Mouse (Mus musculus) liver, adult 2 months (tissue): Measurements from ENCODE around the gene Gm12355. TPM values are rescaled to one million over a fixed set of nuclear protein-coding genes. Genes with fewer than 3 reads are reported as not detected.

Experiments used
- DNase-seq: peaks from one replicate; pipeline ENCODE4 v3.0.0-alpha.2; 2011; ENCODE audit warnings: low read depth, low spot score; ENCODE audit errors: extremely low read depth
- H3K27ac ChIP-seq: fragments of 200-500 bp; replicated peaks from 2 replicates; pipeline ENCODE4 v1.5.1; 2012; ENCODE audit warnings: low read depth, mild to moderate bottlenecking, control low read depth, inconsistent platforms, low read length; ENCODE audit not compliant: insufficient read depth
- H3K27me3 ChIP-seq: fragments of 200-500 bp; 2 replicates; pipeline ENCODE4 v1.6.1; 2012; ENCODE audit warnings: mild to moderate bottlenecking, moderate library complexity, low read length, inconsistent platforms; ENCODE audit not compliant: control insufficient read depth, insufficient read depth
- H3K36me3 ChIP-seq: fragments of 200-500 bp; 2 replicates; pipeline ENCODE4 v1.6.1; 2012; ENCODE audit warnings: low read length, inconsistent platforms; ENCODE audit not compliant: control insufficient read depth, insufficient read depth
- H3K4me1 ChIP-seq: fragments of 200-500 bp; 2 replicates; pipeline ENCODE4 v1.6.1; 2011; ENCODE audit warnings: low read length; ENCODE audit not compliant: control insufficient read depth, insufficient read depth
- H3K4me3 ChIP-seq: fragments of 200-500 bp; 2 replicates; pipeline ENCODE4 v1.5.1; 2011; ENCODE audit warnings: low read depth, mild to moderate bottlenecking, control low read depth, low read length, moderate library complexity; ENCODE audit not compliant: insufficient read depth
- H3K79me2 ChIP-seq: fragments of 200-500 bp; 2 replicates; pipeline ENCODE4 v1.6.1; 2012; ENCODE audit warnings: inconsistent platforms, mild to moderate bottlenecking, low read length, moderate library complexity; ENCODE audit not compliant: control insufficient read depth, insufficient read depth
- H3K9ac ChIP-seq: fragments of 200-500 bp; 2 replicates; pipeline ENCODE4 v1.6.1; 2012; ENCODE audit warnings: low read depth, mild to moderate bottlenecking, control low read depth, inconsistent platforms, low read length
- CTCF ChIP-seq: fragments of 200-500 bp; IDR thresholded peaks from 2 replicates; pipeline ENCODE4 v1.5.1; 2011; ENCODE audit warnings: low read depth, low read length, control low read depth
- POLR2A ChIP-seq: fragments of 200-500 bp; IDR thresholded peaks from 2 replicates; pipeline ENCODE4 v1.6.1; 2011; ENCODE audit warnings: low read length, control low read depth; ENCODE audit not compliant: insufficient read depth; ENCODE audit errors: extremely low read depth
- WGBS: fragments of 180-500 bp; shearing (Covaris S2); methylation state at CpG from one replicate; pipeline ENCODE4 v1.1.7; 2018; 5-methylcytosine and 5-hydroxymethylcytosine counted together
- polyA plus RNA-seq: library from polyadenylated mRNA; depleted of rRNA; stranded (reverse); fragments of >200 nt; gene quantifications from 2 replicates; pipeline ENCODE4 v1.2.3, GENCODE M21; 2012; rRNA removed
- total RNA-seq: library from RNA; depleted of rRNA; stranded (reverse); fragments of >200 nt; gene quantifications from 2 replicates; pipeline ENCODE4 v1.2.3, GENCODE M21; 2014; rRNA removed

Gm12355 gene
- total and polyA plus RNA-seq, 2 experiments: not detected

GRCm38 (mm10) chr11:98582551-98583264 is 42.8 kb downstream of the Gm12355 start:
- peaks cover 16% of the 10 kb centered on the region for H3K79me2 ChIP-seq
- H3K36me3 ChIP-seq: peaks cover 11% of the 10 kb centered on the region; the same call in 1 of the 2 replicates
- H3K9ac ChIP-seq: no peak overlapping the region
- no peak for TF ChIP-seq POLR2A
- no peak for TF ChIP-seq CTCF
- DNase-seq: no peak
- peaks cover 40% of the 10 kb centered on the region for H3K4me1 ChIP-seq
- no peak overlapping the region for H3K27ac ChIP-seq
- H3K4me3 ChIP-seq: no peak overlapping the region
- no peaks in the 10 kb centered on the region for H3K27me3 ChIP-seq
- 92% methylated on average over 12 of the region's 12 CpGs for WGBS

- no peak for DNase-seq
- Histone ChIP-seq H3K9ac (no peak overlapping the region), H3K27ac (no peak overlapping the region)
Observed at GRCm38 (mm10) chr11:98582030-98582388, 43.5 kb downstream of the Gm12355 start.

GRCm38 (mm10) chr11:98581286-98582029 is 44.0 kb downstream of the Gm12355 start:
- Histone ChIP-seq H3K36me3 (peaks cover 11% of the 10 kb centered on the region; the same call in 1 of the 2 replicates), H3K27me3 (no peaks in the 10 kb centered on the region), H3K4me3 (no peak overlapping the region), H3K79me2 (peaks cover 16% of the 10 kb centered on the region), H3K9ac (no peak overlapping the region), H3K27ac (no peak overlapping the region), H3K4me1 (peaks cover 38% of the 10 kb centered on the region)
- DNase-seq: no peak
- no peak for TF ChIP-seq CTCF
- no peak for TF ChIP-seq POLR2A
- WGBS: 71% methylated on average over 17 of the region's 17 CpGs

More at GRCm38 (mm10) chr11:98582030-98582388, 43.5 kb downstream of the Gm12355 start:
- peaks cover 38% of the 10 kb centered on the region for H3K4me1 ChIP-seq
- TF ChIP-seq POLR2A (no peak), CTCF (no peak)
- peaks cover 11% of the 10 kb centered on the region; the same call in 1 of the 2 replicates for H3K36me3 ChIP-seq
- peaks cover 16% of the 10 kb centered on the region for H3K79me2 ChIP-seq
- 88% methylated on average over 8 of the region's 8 CpGs for WGBS
- no peak overlapping the region for H3K4me3 ChIP-seq
- H3K27me3 ChIP-seq: no peaks in the 10 kb centered on the region

- H3K4me1 ChIP-seq: peaks cover 38% of the 10 kb centered on the region
- TF ChIP-seq CTCF (no peak), POLR2A (no peak)
- H3K27ac ChIP-seq: peak overlapping the region; percentile 42
- 26% methylated on average over 16 of the region's 16 CpGs for WGBS
- peak; percentile 85 for DNase-seq
- H3K27me3 ChIP-seq: no peaks in the 10 kb centered on the region
- H3K36me3 ChIP-seq: peaks cover 11% of the 10 kb centered on the region; the same call in 1 of the 2 replicates
- H3K9ac ChIP-seq: no peak overlapping the region; the same call in 1 of the 2 replicates
- H3K79me2 ChIP-seq: peaks cover 14% of the 10 kb centered on the region
- no peak overlapping the region for H3K4me3 ChIP-seq
Observed at GRCm38 (mm10) chr11:98580301-98581121, 45.0 kb downstream of the Gm12355 start.

- Histone ChIP-seq H3K4me1 (peaks cover 20% of the 10 kb centered on the region), H3K4me3 (no peak overlapping the region), H3K9ac (no peak overlapping the region), H3K27me3 (no peaks in the 10 kb centered on the region), H3K36me3 (peaks cover 4% of the 10 kb centered on the region; the same call in 1 of the 2 replicates), H3K79me2 (no peaks in the 10 kb centered on the region), H3K27ac (no peak overlapping the region)
- DNase-seq: peak; percentile 81
- no peak for TF ChIP-seq CTCF
- whole genome bisulfite sequencing: 14% methylated on average over 5 of the region's 5 CpGs
Observed at GRCm38 (mm10) chr11:98577776-98578175, 47.7 kb downstream of the Gm12355 start.

Other genes starting within 250 kb of the Gm12355 start
- 3.5 TPM in 1 of 2 replicates, not detected in the other for gene Tcap, start 241.8 kb downstream of the Gm12355 start, total RNA-seq
- 0.10 and 0.16 TPM in 2 replicates for gene Tcap, start 241.8 kb downstream of the Gm12355 start, polyA plus RNA-seq
- gene Pnmt, start 239.2 kb downstream of the Gm12355 start, total RNA-seq: 1.7 TPM in 1 of 2 replicates, not detected in the other
- gene Pnmt, start 239.2 kb downstream of the Gm12355 start, polyA plus RNA-seq: not detected in 2 replicates
- 0.37 and 0.87 TPM in 2 replicates for gene Pgap3, start 225.2 kb downstream of the Gm12355 start, total RNA-seq
- 3.7 and 5.0 TPM in 2 replicates for gene Pgap3, start 225.2 kb downstream of the Gm12355 start, polyA plus RNA-seq
- gene Erbb2, start 213.2 kb downstream of the Gm12355 start, total RNA-seq: 0.60 and 1.0 TPM in 2 replicates
- 0.56 and 0.72 TPM in 2 replicates for gene Erbb2, start 213.2 kb downstream of the Gm12355 start, polyA plus RNA-seq
- 62.8 and 64.1 TPM in 2 replicates for gene Mien1, start 186.7 kb downstream of the Gm12355 start, total RNA-seq
- gene Mien1, start 186.7 kb downstream of the Gm12355 start, polyA plus RNA-seq: 75.0 and 101 TPM in 2 replicates
- 58.2 and 84.8 TPM in 2 replicates for gene Grb7, start 179.3 kb downstream of the Gm12355 start, total RNA-seq
- gene Grb7, start 179.3 kb downstream of the Gm12355 start, polyA plus RNA-seq: 134 and 136 TPM in 2 replicates
- gene Ikzf3, start 79.6 kb downstream of the Gm12355 start, total RNA-seq: 0.37 and 0.60 TPM in 2 replicates
- 0.82 and 1.1 TPM in 2 replicates for gene Ikzf3, start 79.6 kb downstream of the Gm12355 start, polyA plus RNA-seq
- gene Zpbp2, start 74.6 kb downstream of the Gm12355 start, total RNA-seq: 0.28 and 0.94 TPM in 2 replicates
- gene Zpbp2, start 74.6 kb downstream of the Gm12355 start, polyA plus RNA-seq: 0.09 TPM in 1 of 2 replicates, not detected in the other
- gene Ormdl3, start 38.3 kb downstream of the Gm12355 start, total RNA-seq: 48.3 and 62.0 TPM in 2 replicates
- gene Ormdl3, start 38.3 kb downstream of the Gm12355 start, polyA plus RNA-seq: 119 and 166 TPM in 2 replicates
- gene Lrrc3c, start 27.4 kb downstream of the Gm12355 start, total RNA-seq: not detected in 2 replicates
- gene Lrrc3c, start 27.4 kb downstream of the Gm12355 start, polyA plus RNA-seq: not detected in 2 replicates
- not detected in 2 replicates for gene Gsdma3, start 699 bp upstream of the Gm12355 start, total RNA-seq
- gene Gsdma3, start 699 bp upstream of the Gm12355 start, polyA plus RNA-seq: not detected in 2 replicates
- gene Gsdma2, start 21.1 kb upstream of the Gm12355 start, total RNA-seq: not detected in 2 replicates
- not detected in 2 replicates for gene Gsdma2, start 21.1 kb upstream of the Gm12355 start, polyA plus RNA-seq
- not detected in 2 replicates for gene Gsdma, start 38.7 kb upstream of the Gm12355 start, total RNA-seq
- not detected in 2 replicates for gene Gsdma, start 38.7 kb upstream of the Gm12355 start, polyA plus RNA-seq
- 54.6 and 69.7 TPM in 2 replicates for gene Psmd3, start 56.9 kb upstream of the Gm12355 start, total RNA-seq
- gene Psmd3, start 56.9 kb upstream of the Gm12355 start, polyA plus RNA-seq: 158 TPM in 2 replicates
- gene Csf3, start 75.6 kb upstream of the Gm12355 start, total RNA-seq: not detected in 2 replicates
- gene Csf3, start 75.6 kb upstream of the Gm12355 start, polyA plus RNA-seq: 0.07 TPM in 1 of 2 replicates, not detected in the other
- 3.9 and 6.2 TPM in 2 replicates for gene Med24, start 103.8 kb upstream of the Gm12355 start, total RNA-seq
- 16.2 and 23.2 TPM in 2 replicates for gene Med24, start 103.8 kb upstream of the Gm12355 start, polyA plus RNA-seq
- 5.5 and 8.9 TPM in 2 replicates for gene Thra, start 115.0 kb upstream of the Gm12355 start, total RNA-seq
- gene Thra, start 115.0 kb upstream of the Gm12355 start, polyA plus RNA-seq: 13.6 and 14.9 TPM in 2 replicates
- 19.0 and 45.4 TPM in 2 replicates for gene Nr1d1, start 149.7 kb upstream of the Gm12355 start, total RNA-seq
- 75.4 and 106 TPM in 2 replicates for gene Nr1d1, start 149.7 kb upstream of the Gm12355 start, polyA plus RNA-seq
- 15.5 and 17.7 TPM in 2 replicates for gene Msl1, start 169.9 kb upstream of the Gm12355 start, total RNA-seq
- gene Msl1, start 169.9 kb upstream of the Gm12355 start, polyA plus RNA-seq: 17.0 and 17.2 TPM in 2 replicates
- gene Casc3, start 179.2 kb upstream of the Gm12355 start, total RNA-seq: 3.6 and 6.6 TPM in 2 replicates
- gene Casc3, start 179.2 kb upstream of the Gm12355 start, polyA plus RNA-seq: 11.2 and 12.5 TPM in 2 replicates
- gene Rapgefl1, start 211.1 kb upstream of the Gm12355 start, total RNA-seq: 0.13 and 0.18 TPM in 2 replicates
- gene Rapgefl1, start 211.1 kb upstream of the Gm12355 start, polyA plus RNA-seq: 1.4 and 1.9 TPM in 2 replicates
- gene Wipf2, start 238.0 kb upstream of the Gm12355 start, total RNA-seq: 1.5 and 1.9 TPM in 2 replicates
- gene Wipf2, start 238.0 kb upstream of the Gm12355 start, polyA plus RNA-seq: 3.1 TPM in 2 replicates